Mouse (Mus musculus): ENCODE measurements around the gene Maml1.

DNA sequence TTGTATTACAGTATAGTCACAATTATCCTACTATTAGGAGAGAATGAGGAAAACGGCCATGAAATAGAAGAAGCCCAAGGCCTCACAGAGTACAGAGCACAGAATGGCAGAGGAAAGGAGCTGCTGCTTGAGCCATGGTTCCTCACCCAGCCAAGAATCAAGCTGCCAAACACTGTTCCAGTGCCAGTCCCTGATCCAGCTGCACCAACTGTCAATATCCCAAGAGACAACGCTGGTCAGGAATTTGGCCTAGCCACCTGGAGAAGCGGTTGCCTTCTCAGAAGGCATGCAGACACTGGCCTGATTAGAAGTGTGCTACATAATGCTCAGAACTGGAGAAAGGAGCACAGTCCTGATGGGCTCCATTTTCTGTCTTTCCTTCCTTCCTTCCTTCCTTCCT lies 41.1 kb upstream of the Maml1 start:
- TF ChIP-seq ZNF384 (IDR thresholded peaks at IDR 0.05; ENCODE audit: low read depth, low read length) (no peak), CHD2 (IDR thresholded peaks at IDR 0.05; ENCODE audit: low read depth, low read length) (no peak), ZC3H11A (IDR thresholded peaks at IDR 0.05; ENCODE audit: borderline replicate concordance, low read depth, low read length) (no peak), HCFC1 (IDR thresholded peaks at IDR 0.05; ENCODE audit: borderline replicate concordance, insufficient read depth, low read length) (no peak)

Measured in ES-E14 (cell line).